Mouse (Mus musculus) ES-E14 (cell line): ENCODE data around the gene Rbm42.

ENCODE experiments used
- CHD2 ChIP-seq: IDR thresholded peaks from 2 replicates; pipeline ENCODE4 v1.6.1; 2014; ENCODE audit warnings: mild to moderate bottlenecking, low read depth, low read length, inconsistent platforms
- MAFK ChIP-seq: IDR thresholded peaks from 2 replicates; pipeline ENCODE4 v1.6.1; 2014; ENCODE audit warnings: mild to moderate bottlenecking, low read depth, low read length, inconsistent platforms; ENCODE audit not compliant: insufficient read depth
- ZNF384 ChIP-seq: IDR thresholded peaks from 2 replicates; pipeline ENCODE4 v1.6.1; 2012; ENCODE audit warnings: low read depth, low read length, inconsistent platforms

DNA sequence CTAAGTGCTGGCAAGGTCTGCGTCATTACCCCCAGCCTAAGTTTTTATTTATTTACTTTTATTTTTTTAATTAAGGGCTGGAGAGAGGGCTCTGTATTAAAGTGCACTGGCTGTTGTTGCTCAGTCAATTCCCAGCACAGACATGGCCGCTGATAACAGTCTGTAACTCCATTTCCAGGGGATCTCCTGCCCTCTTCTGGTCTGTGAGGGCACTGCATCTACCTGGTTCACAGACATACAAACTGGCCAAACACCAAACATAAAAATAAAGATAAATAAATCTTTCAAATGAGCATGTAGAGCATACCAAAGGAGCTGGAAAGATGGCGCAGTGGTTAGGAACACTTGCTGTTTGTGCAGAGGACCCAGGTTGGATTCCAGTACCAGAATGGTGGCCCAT, 30.9 kb downstream of the Rbm42 start:
- no peak for TF ChIP-seq ZNF384
- TF ChIP-seq MAFK: no peak
- TF ChIP-seq CHD2: no peak
